Comparison of ENCODE assay signal across 10 mouse cellular contexts in the genomic region with DNA sequence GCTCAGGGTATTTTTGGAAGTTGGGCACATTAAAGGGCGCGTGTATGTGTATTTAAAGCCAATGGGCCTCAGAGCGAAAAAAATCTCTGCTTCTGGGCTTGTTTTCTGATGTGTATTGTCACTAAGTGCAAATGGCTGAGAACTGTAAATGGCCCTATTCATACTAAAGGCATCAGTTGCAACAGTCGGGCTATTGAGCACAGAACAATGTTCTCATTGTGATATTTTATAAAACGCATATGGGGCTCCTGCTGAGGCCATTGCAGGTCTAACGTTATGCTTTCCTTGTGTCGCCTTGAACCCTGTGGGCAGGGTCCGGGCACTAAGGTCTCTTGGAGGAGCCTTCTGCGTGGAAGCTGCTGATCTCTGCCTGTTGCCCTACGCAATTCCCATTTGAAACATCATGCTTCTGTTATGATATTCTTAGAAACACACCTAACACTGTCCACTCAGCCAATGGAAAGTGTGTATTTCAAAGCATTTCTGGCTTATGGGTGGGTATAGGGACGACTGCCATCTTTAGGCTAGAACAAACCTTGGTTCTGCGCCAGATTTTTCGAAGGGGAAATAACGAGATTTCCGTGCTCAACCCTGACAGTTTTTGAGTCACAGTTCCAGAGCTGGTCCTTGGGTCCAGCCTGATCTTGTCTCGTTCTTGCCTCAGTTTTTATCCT. TPM values are rescaled to one million over a fixed set of nuclear protein-coding genes. Genes with fewer than 3 reads are reported as not detected.
DNase-seq lines count a peak whose midpoint lies in the region; ATAC-seq and TF ChIP-seq lines count a peak whose summit lies in the region.
"Had no signal": no experiment of that assay in that cellular context is flagged by ENCODE, and none has a peak within 500 bp of the region (broad histone marks: within the 10 kb centered on the region; RNA-seq: fewer than 3 reads in every experiment).

No protein-coding gene starts in this region.

- peak overlapping the region; percentile 43 for H3K4me2 ChIP-seq in forebrain, embryonic 15.5 days (replicated peaks)
- peak overlapping the region; percentile 54 for H3K4me2 ChIP-seq in midbrain, embryonic 13.5 days (replicated peaks)

- WGBS in cerebellum, adult 2 months: 31% methylated on average over 16 of the region's 16 CpGs
- WGBS in forebrain, embryonic 15.5 days: 23% methylated on average over 16 of the region's 16 CpGs
- 40% methylated on average over 16 of the region's 16 CpGs for whole genome bisulfite sequencing in midbrain, embryonic 13.5 days

- H3K36me3 ChIP-seq in forebrain, embryonic 15.5 days: no peaks in the 10 kb centered on the region
- no peaks in the 10 kb centered on the region for H3K36me3 ChIP-seq in midbrain, embryonic 13.5 days

- peak overlapping the region; percentile 43 for H3K4me3 ChIP-seq in cerebellum, adult 2 months (replicated peaks; ENCODE audit: insufficient read depth, low read depth, low read length)
- no peak overlapping the region; the same call in 1 of the 2 replicates for H3K4me3 ChIP-seq in left cerebral cortex, adult 2 months
- peak overlapping the region; percentile 23 for H3K4me3 ChIP-seq in forebrain, embryonic 15.5 days
- 0 out of 2 replicates have a peak overlapping the region, but pooled peaks have one; percentile 22 for H3K4me3 ChIP-seq in midbrain, embryonic 13.5 days (replicated peaks)

- H3K27ac ChIP-seq in cerebellum, adult 2 months (ENCODE audit: insufficient read depth, low read length): peak overlapping the region; percentile 5; the same call in 1 of the 2 replicates
- peak overlapping the region; percentile 85 for H3K27ac ChIP-seq in left cerebral cortex, adult 2 months
- H3K27ac ChIP-seq in forebrain, embryonic 15.5 days (replicated peaks): no peak overlapping the region
- no peak overlapping the region for H3K27ac ChIP-seq in midbrain, embryonic 13.5 days

- TF ChIP-seq CTCF in cerebellum, adult 2 months (IDR thresholded peaks at IDR 0.05; ENCODE audit: borderline replicate concordance, insufficient read depth, low read depth, low read length): no peak
- no peak for TF ChIP-seq CTCF in left cerebral cortex, adult 2 months (IDR thresholded peaks at IDR 0.05)

- H3K9me3 ChIP-seq in forebrain, embryonic 15.5 days: no peaks in the 10 kb centered on the region
- H3K9me3 ChIP-seq in midbrain, embryonic 13.5 days: no peaks in the 10 kb centered on the region

- no peak for TF ChIP-seq POLR2A in cerebellum, adult 2 months (IDR thresholded peaks at IDR 0.05; ENCODE audit: borderline replicate concordance, insufficient read depth, low read length)

- no peak overlapping the region for H3K9ac ChIP-seq in forebrain, embryonic 15.5 days (replicated peaks)
- H3K9ac ChIP-seq in midbrain, embryonic 13.5 days (replicated peaks): no peak overlapping the region

- no peaks in the 10 kb centered on the region for H3K27me3 ChIP-seq in cerebellum, adult 2 months (ENCODE audit: control insufficient read depth, insufficient read depth, low read length)
- peaks cover 20% of the 10 kb centered on the region for H3K27me3 ChIP-seq in forebrain, embryonic 15.5 days
- H3K27me3 ChIP-seq in midbrain, embryonic 13.5 days: peaks cover 83% of the 10 kb centered on the region

- H3K4me1 ChIP-seq in cerebellum, adult 2 months (ENCODE audit: control insufficient read depth, insufficient read depth, low read length): peaks cover 10% of the 10 kb centered on the region; the same call in 1 of the 2 replicates
- peaks cover 23% of the 10 kb centered on the region for H3K4me1 ChIP-seq in forebrain, embryonic 15.5 days
- peaks cover 25% of the 10 kb centered on the region for H3K4me1 ChIP-seq in midbrain, embryonic 13.5 days (replicated peaks)

- no peak for ATAC-seq in forebrain, embryonic 15.5 days (replicated peaks)
- no peak for ATAC-seq in midbrain, embryonic 13.5 days

- no peak for DNase-seq in cerebellum, adult 2 months
- no peak for DNase-seq in cerebellum, adult 11-12 months
- peak in 1 of 2 experiments; percentile 33 for DNase-seq in left cerebral cortex, adult 2 months (ENCODE audit: extremely low spot score in 1 of 2, low spot score in 2 of 2)
- DNase-seq in left cerebral cortex, postnatal 4 days: no peak
- DNase-seq in ovary, postnatal 36 days (ENCODE audit: low spot score): no peak
- DNase-seq in adrenal gland, postnatal 4 days (ENCODE audit: low spot score in 2 of 2): no peak

- intact Hi-C loops in left cerebral cortex, adult 2 months (cut with DNase I): loop anchor here (10.0 kb wide), 1 partner anchor 375 kb away; no protein-coding TSS in a partner anchor
- intact Hi-C loops in left cerebral cortex, postnatal 4 days (cut with DNase I): loop anchor here (5.0 kb wide), 1 partner anchor 98 kb away; the partner anchor contains the start of gene Kif3a

RNA-seq across cellular contexts. Expression of gene Gm9837, which starts 0.8 kb away (rescaled TPM):
- polyA plus RNA-seq in cerebellum, adult 2 months (2012; rRNA removed): not detected in 2 replicates
- under 1 TPM in 1 of 2 experiments, not detected in 1; 0.84 TPM for total RNA-seq in left cerebral cortex, adult 2 months (2021)
- total RNA-seq in left cerebral cortex, postnatal 4 days (2021): not detected
- polyA plus RNA-seq in forebrain, embryonic 15.5 days (2015; fragmentation: Nextera tagmentation; extraction: Ambion mirVana): not detected in 2 replicates
- polyA plus RNA-seq in midbrain, embryonic 13.5 days (2015; fragmentation: Nextera tagmentation; extraction: Ambion mirVana): not detected in 2 replicates
- not detected for total RNA-seq in adrenal gland, postnatal 4 days (2021)
- total RNA-seq: gastrocnemius, adult 8-10 months had no signal
- polyA plus RNA-seq: activated CD4-positive, CD25-positive, alpha-beta regulatory T cell, adult 4 months had no signal

RNA-seq across cellular contexts. Expression of gene Gm9945, which starts 10.5 kb away (rescaled TPM):
- 0.65 and 1.6 TPM in 2 replicates for polyA plus RNA-seq in cerebellum, adult 2 months (2012; rRNA removed)
- total RNA-seq in left cerebral cortex, adult 2 months (2021): 1 to 10 TPM; 1.8 to 2.2 TPM
- total RNA-seq in left cerebral cortex, postnatal 4 days (2021): under 1 TPM; 0.52 to 0.98 TPM
- polyA plus RNA-seq in forebrain, embryonic 15.5 days (2015; fragmentation: Nextera tagmentation; extraction: Ambion mirVana): 0.50 TPM in 1 of 2 replicates, not detected in the other
- not detected in 2 replicates for polyA plus RNA-seq in midbrain, embryonic 13.5 days (2015; fragmentation: Nextera tagmentation; extraction: Ambion mirVana)
- not detected for total RNA-seq in adrenal gland, postnatal 4 days (2021)
- total RNA-seq: gastrocnemius, adult 8-10 months had no signal
- polyA plus RNA-seq: activated CD4-positive, CD25-positive, alpha-beta regulatory T cell, adult 4 months had no signal

RNA-seq across cellular contexts. Expression of gene Sowaha, which starts 10.6 kb away (rescaled TPM):
- 23.1 and 27.1 TPM in 2 replicates for polyA plus RNA-seq in cerebellum, adult 2 months (2012; rRNA removed)
- total RNA-seq in left cerebral cortex, adult 2 months (2021): 10 to 100 TPM; 68.8 to 83.8 TPM
- total RNA-seq in left cerebral cortex, postnatal 4 days (2021): 10 to 100 TPM; 12.2 to 18.1 TPM
- polyA plus RNA-seq in forebrain, embryonic 15.5 days (2015; fragmentation: Nextera tagmentation; extraction: Ambion mirVana): 1.8 and 1.9 TPM in 2 replicates
- 0.31 and 0.42 TPM in 2 replicates for polyA plus RNA-seq in midbrain, embryonic 13.5 days (2015; fragmentation: Nextera tagmentation; extraction: Ambion mirVana)
- 1 to 10 TPM; 1.7 to 2.2 TPM for total RNA-seq in adrenal gland, postnatal 4 days (2021)
- polyA plus RNA-seq: activated CD4-positive, CD25-positive, alpha-beta regulatory T cell, adult 4 months had no signal

RNA-seq across cellular contexts. Expression of gene Shroom1, which starts 12.4 kb away (rescaled TPM):
- 7.7 and 8.8 TPM in 2 replicates for polyA plus RNA-seq in cerebellum, adult 2 months (2012; rRNA removed)
- 1 to 10 TPM; 5.4 to 6.3 TPM for total RNA-seq in left cerebral cortex, adult 2 months (2021)
- total RNA-seq in left cerebral cortex, postnatal 4 days (2021): 1 to 10 TPM; 2.8 to 3.2 TPM
- 1.6 and 2.3 TPM in 2 replicates for polyA plus RNA-seq in forebrain, embryonic 15.5 days (2015; fragmentation: Nextera tagmentation; extraction: Ambion mirVana)
- polyA plus RNA-seq in midbrain, embryonic 13.5 days (2015; fragmentation: Nextera tagmentation; extraction: Ambion mirVana): 1.8 and 2.2 TPM in 2 replicates
- total RNA-seq in adrenal gland, postnatal 4 days (2021): 1 to 10 TPM; 4.5 to 5.8 TPM

RNA-seq across cellular contexts. Expression of gene Gm10447, which starts 12.5 kb away (rescaled TPM):
- 0.06 TPM in 1 of 2 replicates, not detected in the other for polyA plus RNA-seq in cerebellum, adult 2 months (2012; rRNA removed)
- total RNA-seq in left cerebral cortex, adult 2 months (2021): under 1 TPM; 0.33 to 0.34 TPM
- total RNA-seq in left cerebral cortex, postnatal 4 days (2021): not detected
- polyA plus RNA-seq in forebrain, embryonic 15.5 days (2015; fragmentation: Nextera tagmentation; extraction: Ambion mirVana): 0.08 TPM in 1 of 2 replicates, not detected in the other
- not detected in 2 replicates for polyA plus RNA-seq in midbrain, embryonic 13.5 days (2015; fragmentation: Nextera tagmentation; extraction: Ambion mirVana)
- under 1 TPM; 0.36 to 0.51 TPM for total RNA-seq in adrenal gland, postnatal 4 days (2021)

Comparison
In these comparisons a context has a peak if more than half of its experiments do, and no peak if none do; other contexts are left out.
1. H3K27ac ChIP-seq: peak in cerebellum, adult 2 months (single experiment) and left cerebral cortex, adult 2 months (single experiment); none in forebrain, embryonic 15.5 days (single experiment) and midbrain, embryonic 13.5 days (single experiment).
2. RNA of gene Sowaha, which starts 10.6 kb away (total RNA-seq): 68.8 to 83.8 TPM in left cerebral cortex, adult 2 months and 12.2 to 18.1 TPM in left cerebral cortex, postnatal 4 days; 1.7 to 2.2 TPM in adrenal gland, postnatal 4 days; every median in the first group is over 4 times any median in the second.